In the genomic region with DNA sequence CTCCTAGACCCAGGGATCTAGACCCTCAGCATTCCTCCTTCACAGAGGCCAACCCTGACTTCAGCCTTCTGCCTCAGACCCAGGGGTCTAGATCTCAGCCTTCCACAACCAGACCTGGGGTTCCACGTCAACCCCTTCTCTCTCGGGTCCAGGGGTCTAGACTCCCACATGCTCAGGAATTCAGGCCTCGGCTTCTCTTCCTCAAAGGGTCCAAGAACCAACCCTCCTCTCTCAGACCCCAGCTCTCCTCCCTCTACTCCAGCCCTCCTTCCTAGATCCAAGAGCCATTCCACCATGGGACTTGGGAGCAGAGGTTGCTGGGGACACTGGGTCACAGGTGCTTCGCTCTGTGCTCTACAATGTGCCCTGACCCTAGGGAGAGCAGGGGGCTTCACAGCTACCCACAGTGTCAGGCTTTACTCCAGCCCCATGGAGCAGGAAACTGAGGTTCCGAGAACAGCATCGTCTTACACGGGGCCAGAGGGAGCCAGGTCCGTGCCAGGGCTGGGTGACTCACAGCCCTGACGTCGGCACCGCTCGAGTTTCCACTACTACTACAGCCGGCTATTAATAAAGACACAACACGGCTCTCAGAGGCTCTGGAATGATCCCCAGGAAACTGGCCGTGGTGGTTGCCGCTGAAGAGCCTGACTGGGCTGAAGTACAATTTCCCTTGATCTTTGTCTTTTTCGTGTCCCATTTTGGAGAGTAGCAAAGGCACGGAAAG, we compare ENCODE assay signal across 1 mouse cellular context.
TF ChIP-seq lines count a peak whose summit lies in the region.

No protein-coding gene starts in this region.

TF ChIP-seq in CH12.LX, 34 proteins besides CTCF, POLR2A, EP300 and RAD21:
- TF ChIP-seq PAX5 (IDR thresholded peaks at IDR 0.05; ENCODE audit: low read length) (no peak), NRF1 (IDR thresholded peaks at IDR 0.05; ENCODE audit: low read depth, low read length) (no peak), ZMIZ1 (IDR thresholded peaks at IDR 0.05; ENCODE audit: low read depth, low read length) (no peak), MEF2A (IDR thresholded peaks at IDR 0.05; ENCODE audit: borderline replicate concordance, low read depth, low read length) (no peak), IRF4 (IDR thresholded peaks at IDR 0.05; ENCODE audit: low read depth, low read length) (no peak), USF1 (IDR thresholded peaks at IDR 0.05; ENCODE audit: low read depth, low read length) (no peak), MYC (IDR thresholded peaks at IDR 0.05; ENCODE audit: low read depth, low read length) (no peak), TCF12 (IDR thresholded peaks at IDR 0.05; ENCODE audit: low read depth, low read length) (no peak), UBTF (IDR thresholded peaks at IDR 0.05; ENCODE audit: low read depth, low read length) (no peak), ZNF384 (IDR thresholded peaks at IDR 0.05; ENCODE audit: low read depth, low read length) (no peak), BHLHE40 (IDR thresholded peaks at IDR 0.05; ENCODE audit: low read depth, low read length) (no peak), TBP (conservative IDR thresholded peaks at IDR 0.05; ENCODE audit: low read depth, low read length) (no peak), POLR2AphosphoS2 (IDR thresholded peaks at IDR 0.05; ENCODE audit: low read depth, low read length) (no peak), ZKSCAN1 (IDR thresholded peaks at IDR 0.05; ENCODE audit: borderline replicate concordance, low read depth, low read length) (no peak)
